Mouse (Mus musculus) myocyte (in vitro differentiated cells): ENCODE measurements at regions not wholly inside any gene's neighbourhood (a gene's known extent, or its start where the extent isn't known, plus 50 kb on each side); places are given as distances from the start of the nearest gene placed in this dataset.

ENCODE experiments used
- CEBPB ChIP-seq: IDR thresholded peaks from 2 replicates; pipeline ENCODE4 v1.6.1; 2011; ENCODE audit warnings: mild to moderate bottlenecking, moderate library complexity; ENCODE audit not compliant: poor library complexity, insufficient read depth, severe bottlenecking
- E2F4 ChIP-seq: IDR thresholded peaks from one replicate; pipeline ENCODE4 v1.6.1; 2011; ENCODE audit warnings: mild to moderate bottlenecking, control low read depth, moderate library complexity; ENCODE audit not compliant: insufficient read depth
- MAX ChIP-seq: IDR thresholded peaks from one replicate; pipeline ENCODE4 v1.6.1; 2011; ENCODE audit warnings: low read depth, mild to moderate bottlenecking, control low read depth
- MYOG ChIP-seq, 3 experiments: IDR thresholded peaks; one replicate each; pipeline ENCODE4 v1.6.1; 2011; ENCODE audit warnings: control low read depth in 2 of 3, low read depth in 2 of 3, mild to moderate bottlenecking in 2 of 3; ENCODE audit not compliant: insufficient read length in 2 of 3, control insufficient read depth in 1 of 3, insufficient read depth in 1 of 3
- POLR2A ChIP-seq: IDR thresholded peaks from one replicate; pipeline ENCODE4 v1.6.1; 2011; ENCODE audit warnings: low read depth, mild to moderate bottlenecking, control low read depth, moderate library complexity; ENCODE audit not compliant: insufficient read length
- POLR2AphosphoS2 ChIP-seq: IDR thresholded peaks from one replicate; pipeline ENCODE4 v1.6.1; 2011; ENCODE audit warnings: low read depth, control low read depth; ENCODE audit not compliant: insufficient read length
- REST ChIP-seq: IDR thresholded peaks from one replicate; pipeline ENCODE4 v1.6.1; 2011; ENCODE audit warnings: mild to moderate bottlenecking, control low read depth, moderate library complexity; ENCODE audit not compliant: insufficient read depth, insufficient read length
- USF1 ChIP-seq: IDR thresholded peaks from one replicate; pipeline ENCODE4 v1.6.1; 2011; ENCODE audit warnings: low read depth, mild to moderate bottlenecking, control low read depth, moderate library complexity

- TF ChIP-seq MAX (no peak), MYOG (IDR thresholded peaks at IDR 0.05; ENCODE audit: control insufficient read depth in 1 of 3, insufficient read depth in 1 of 3, insufficient read length in 2 of 3, low read depth in 2 of 3) (no peak), USF1 (no peak), POLR2A (no peak), E2F4 (no peak), CEBPB (no peak), POLR2AphosphoS2 (no peak), REST (no peak)
Measured at GRCm38 (mm10) chr3:128941156-128941555, 258.5 kb upstream of the Pitx2 start.
